Mouse (Mus musculus) stomach, embryonic 16.5 days (tissue): ENCODE results near the gene Dst. TPM values are rescaled to one million over a fixed set of nuclear protein-coding genes. Genes with fewer than 3 reads are reported as not detected.

Source experiments
- ATAC-seq: fragments of 200-750 bp; cut with Nextera tagmentation; 2 replicates; pipeline ENCODE4 v1.8.0; 2017; ENCODE audit warnings: moderate number of reproducible peaks, moderate TSS enrichment; ENCODE audit not compliant: insufficient read depth, low FRiP score
- H3K27ac ChIP-seq: fragments of 300-500 bp; sonication (generic); 2 replicates; pipeline ENCODE4 v1.5.1; 2014; ENCODE audit warnings: low read length
- H3K27me3 ChIP-seq: fragments of 300-500 bp; sonication (generic); 2 replicates; pipeline ENCODE4 v1.6.1; 2014; ENCODE audit warnings: low read length, control low read depth, mixed read lengths; ENCODE audit not compliant: control insufficient read depth, insufficient read depth
- H3K36me3 ChIP-seq: fragments of 300-500 bp; sonication (generic); 2 replicates; pipeline ENCODE4 v1.6.1; 2014; ENCODE audit warnings: low read length; ENCODE audit not compliant: control insufficient read depth, insufficient read depth
- H3K4me1 ChIP-seq: fragments of 300-500 bp; sonication (generic); 2 replicates; pipeline ENCODE4 v1.6.1; 2014; ENCODE audit warnings: low read length, control low read depth, mixed read lengths; ENCODE audit not compliant: control insufficient read depth, insufficient read depth
- H3K4me2 ChIP-seq: fragments of 300-500 bp; sonication (generic); 2 replicates; pipeline ENCODE4 v1.6.1; 2014; ENCODE audit warnings: low read depth, low read length, mixed read lengths
- H3K4me3 ChIP-seq: fragments of 300-500 bp; sonication (generic); replicated peaks from 2 replicates; pipeline ENCODE4 v1.5.1; 2014; ENCODE audit warnings: mild to moderate bottlenecking, low read length
- H3K9ac ChIP-seq: fragments of 300-500 bp; sonication (generic); 2 replicates; pipeline ENCODE4 v1.6.1; 2014; ENCODE audit warnings: low read length
- H3K9me3 ChIP-seq: fragments of 300-500 bp; sonication (generic); replicated peaks from 2 replicates; pipeline ENCODE4 v1.6.1; 2016; ENCODE audit warnings: low read length, control low read depth; ENCODE audit not compliant: control insufficient read depth
- WGBS: fragments of 180-500 bp; shearing (Covaris S2); extraction: QIAGEN DNeasy Blood & Tissue Kit; methylation state at CpG from one replicate; pipeline ENCODE4 v1.1.7; 2014; 5-methylcytosine and 5-hydroxymethylcytosine counted together
- polyA plus RNA-seq: library from polyadenylated mRNA; unstranded; fragments of >200 nt; fragmentation: Nextera tagmentation; extraction: Ambion mirVana; gene quantifications from 2 replicates; pipeline ENCODE4 v1.2.1, GENCODE M21; 2015

Dst gene
- polyA plus RNA-seq, 1 experiment from 2014 or later = 27.8 TPM

DNA sequence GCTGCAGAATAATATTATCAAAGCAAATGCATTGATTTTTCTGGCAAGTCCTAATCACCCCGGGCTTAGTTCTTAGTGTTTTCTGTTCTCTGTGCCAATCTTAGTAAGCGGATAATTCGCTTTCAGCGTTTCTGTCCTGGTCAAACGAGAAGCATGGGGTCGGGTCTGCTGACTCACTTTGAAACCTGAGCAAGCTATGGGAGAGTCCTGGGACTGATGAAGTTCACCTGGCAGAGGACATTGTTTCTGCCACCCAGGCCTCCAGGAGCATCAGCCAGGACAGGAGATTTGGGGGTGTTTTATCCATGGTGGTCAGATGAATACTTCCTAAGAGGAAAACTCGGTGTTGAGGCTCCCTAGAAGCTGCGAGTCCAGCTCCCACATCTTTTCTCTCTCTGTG, 3.6 kb downstream of the Dst start:
- Histone ChIP-seq H3K27me3 (peaks cover 21% of the 10 kb centered on the region), H3K36me3 (no peaks in the 10 kb centered on the region), H3K9me3 (no peaks in the 10 kb centered on the region), H3K9ac (no peak overlapping the region), H3K4me1 (peaks cover 7% of the 10 kb centered on the region), H3K27ac (no peak overlapping the region), H3K4me3 (no peak overlapping the region), H3K4me2 (no peak overlapping the region)
- ATAC-seq = no peak
- WGBS = 54% methylated on average over 8 of the region's 8 CpGs

DNA sequence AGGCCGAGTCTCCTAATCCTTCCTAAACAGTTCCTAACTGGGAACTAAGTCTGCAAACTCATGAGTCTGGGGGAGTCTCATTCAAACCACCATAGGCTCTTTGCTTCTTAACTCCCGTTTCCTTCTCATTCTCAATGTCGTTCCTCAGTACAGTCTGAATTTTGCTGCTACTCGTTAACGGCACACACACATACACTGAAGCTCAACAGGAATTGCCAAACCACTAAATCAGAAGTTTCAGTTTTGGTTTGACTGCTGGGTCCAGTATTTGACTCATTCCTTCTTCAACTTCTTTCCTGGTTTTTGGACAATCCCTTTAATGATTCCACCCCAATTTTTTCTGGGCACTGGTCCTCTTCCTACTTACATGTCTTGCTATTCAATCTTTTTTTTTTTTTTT, 8.5 kb downstream of the Dst start:
- H3K4me2 ChIP-seq = no peak overlapping the region
- no peaks in the 10 kb centered on the region for H3K36me3 ChIP-seq
- H3K9ac ChIP-seq = no peak overlapping the region
- no peak overlapping the region for H3K27ac ChIP-seq
- H3K27me3 ChIP-seq = no peaks in the 10 kb centered on the region
- 98% methylated on average over 5 of the region's 5 CpGs for WGBS
- H3K4me3 ChIP-seq = no peak overlapping the region
- no peaks in the 10 kb centered on the region for H3K9me3 ChIP-seq
- H3K4me1 ChIP-seq = no peaks in the 10 kb centered on the region
- no peak for ATAC-seq

DNA sequence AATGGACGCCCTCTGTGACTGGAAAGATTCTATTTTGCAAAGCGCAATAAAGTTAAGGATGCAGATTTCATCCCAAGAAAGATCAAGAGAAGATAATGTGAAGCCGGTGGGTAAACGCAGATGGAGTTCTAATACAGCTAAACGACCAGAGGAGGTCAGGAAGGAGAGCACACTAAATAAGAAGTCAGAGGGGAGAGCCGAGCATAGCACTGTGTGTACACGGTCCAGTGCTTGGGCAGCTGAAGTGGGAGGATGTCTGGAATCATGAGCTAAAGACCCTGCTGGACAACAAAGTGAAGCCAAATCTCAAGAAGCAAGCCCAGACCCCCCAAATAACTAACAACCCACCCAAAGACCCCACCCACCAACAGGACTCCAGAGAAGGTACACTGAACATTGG, 14.9 kb downstream of the Dst start:
- Histone ChIP-seq H3K4me1 (no peaks in the 10 kb centered on the region; the same call in 1 of the 2 replicates), H3K9me3 (no peaks in the 10 kb centered on the region), H3K4me3 (no peak overlapping the region), H3K27ac (no peak overlapping the region), H3K36me3 (no peaks in the 10 kb centered on the region), H3K27me3 (no peaks in the 10 kb centered on the region), H3K9ac (no peak overlapping the region), H3K4me2 (no peak overlapping the region)
- ATAC-seq = no peak
- WGBS = 70% methylated on average over 7 of the region's 7 CpGs

GRCm38 (mm10) chr1:33925283-33925682, 17.3 kb downstream of the Dst start:
- no peak for ATAC-seq
- Histone ChIP-seq H3K9ac (no peak overlapping the region), H3K27me3 (no peaks in the 10 kb centered on the region), H3K27ac (no peak overlapping the region), H3K9me3 (no peaks in the 10 kb centered on the region), H3K4me1 (no peaks in the 10 kb centered on the region; the same call in 1 of the 2 replicates), H3K36me3 (no peaks in the 10 kb centered on the region), H3K4me2 (no peak overlapping the region), H3K4me3 (no peak overlapping the region)
- WGBS = 39% methylated on average over 3 of the region's 3 CpGs

GRCm38 (mm10) chr1:33927466-33927865, 19.4 kb downstream of the Dst start:
- 88% methylated on average over 7 of the region's 7 CpGs for WGBS
- ATAC-seq = no peak

DNA sequence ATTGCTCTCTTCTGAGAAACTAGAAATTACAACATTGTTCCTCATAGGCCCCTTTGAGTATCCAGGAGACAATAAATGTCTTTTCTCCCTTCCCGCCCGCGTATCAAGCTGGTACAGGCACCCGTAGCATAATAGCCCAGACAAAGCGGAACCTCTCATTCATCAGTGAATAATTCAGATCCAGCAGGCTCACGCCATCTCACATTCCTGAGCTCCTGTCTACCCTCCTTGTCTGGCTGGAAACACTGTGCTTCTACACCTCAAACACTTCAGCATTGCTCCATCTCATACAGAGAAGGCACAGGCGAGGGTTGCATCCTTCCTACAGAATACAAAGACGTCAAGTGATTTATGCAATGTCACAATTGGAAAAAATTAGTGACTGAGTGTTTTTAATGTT, 23.8 kb downstream of the Dst start:
- H3K4me2 ChIP-seq = no peak overlapping the region
- 86% methylated on average over 8 of the region's 8 CpGs for WGBS
- no peak for ATAC-seq

More at GRCm38 (mm10) chr1:33927466-33927865, 19.4 kb downstream of the Dst start:
- Histone ChIP-seq H3K9me3 (no peaks in the 10 kb centered on the region), H3K4me3 (no peak overlapping the region), H3K36me3 (no peaks in the 10 kb centered on the region), H3K27ac (no peak overlapping the region), H3K4me1 (no peaks in the 10 kb centered on the region; the same call in 1 of the 2 replicates), H3K4me2 (no peak overlapping the region), H3K9ac (no peak overlapping the region), H3K27me3 (no peaks in the 10 kb centered on the region)

GRCm38 (mm10) chr1:33932196-33932595, 24.2 kb downstream of the Dst start:
- H3K9ac ChIP-seq = no peak overlapping the region
- no peak for ATAC-seq
- WGBS = 85% methylated on average over 3 of the region's 3 CpGs
- no peaks in the 10 kb centered on the region for H3K9me3 ChIP-seq
- H3K4me1 ChIP-seq = no peaks in the 10 kb centered on the region
- no peaks in the 10 kb centered on the region for H3K36me3 ChIP-seq
- H3K27me3 ChIP-seq = no peaks in the 10 kb centered on the region
- H3K4me2 ChIP-seq = no peak overlapping the region
- H3K4me3 ChIP-seq = no peak overlapping the region
- no peak overlapping the region for H3K27ac ChIP-seq

More for the DNA sequence above, 23.8 kb downstream of the Dst start:
- Histone ChIP-seq H3K9me3 (no peaks in the 10 kb centered on the region), H3K27ac (no peak overlapping the region), H3K27me3 (no peaks in the 10 kb centered on the region), H3K9ac (no peak overlapping the region), H3K4me3 (no peak overlapping the region), H3K36me3 (no peaks in the 10 kb centered on the region), H3K4me1 (no peaks in the 10 kb centered on the region)

DNA sequence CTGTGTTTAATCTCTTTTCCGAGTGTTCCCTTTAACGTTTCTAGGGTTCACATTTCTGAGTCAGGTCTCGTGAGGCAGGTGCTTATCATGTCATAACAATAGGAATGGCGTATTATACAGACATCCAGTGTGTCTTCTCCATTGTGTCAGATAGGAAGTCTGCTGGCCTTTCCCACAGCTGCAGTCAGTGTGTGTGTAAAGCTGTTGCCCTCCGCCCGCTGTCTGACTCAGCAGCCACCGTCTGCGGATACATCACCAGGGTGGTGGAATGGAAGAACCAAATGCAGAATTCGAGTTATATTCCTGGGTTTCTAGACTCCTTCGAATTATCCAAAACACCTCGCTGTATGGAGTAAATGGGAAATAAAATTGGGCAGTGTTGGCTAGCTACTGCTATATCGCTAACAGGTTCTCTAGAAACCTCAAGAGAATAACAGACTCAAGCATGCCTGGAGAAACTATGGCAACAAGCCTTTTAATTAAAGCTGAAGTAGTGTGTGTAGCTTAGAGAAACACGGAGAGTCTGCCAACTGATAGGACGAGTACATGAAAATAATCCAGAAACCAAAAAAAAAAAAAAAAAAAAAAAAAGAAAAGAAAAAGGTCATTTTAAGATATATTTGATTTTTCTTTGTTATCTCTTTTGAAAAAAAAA, 24.9 kb downstream of the Dst start:
- H3K9me3 ChIP-seq = no peaks in the 10 kb centered on the region

GRCm38 (mm10) chr1:33935946-33936345, 27.9 kb downstream of the Dst start:
- Histone ChIP-seq H3K27ac (no peak overlapping the region), H3K4me3 (no peak overlapping the region), H3K9me3 (no peaks in the 10 kb centered on the region), H3K27me3 (no peaks in the 10 kb centered on the region), H3K4me1 (no peaks in the 10 kb centered on the region), H3K36me3 (no peaks in the 10 kb centered on the region), H3K9ac (no peak overlapping the region), H3K4me2 (no peak overlapping the region)
- 83% methylated on average over 3 of the region's 3 CpGs for WGBS
- ATAC-seq = no peak

More for the DNA sequence above, 24.9 kb downstream of the Dst start:
- no peak overlapping the region for H3K9ac ChIP-seq
- H3K27ac ChIP-seq = no peak overlapping the region
- H3K4me1 ChIP-seq = no peaks in the 10 kb centered on the region
- H3K4me3 ChIP-seq = no peak overlapping the region
- WGBS = 81% methylated on average over 14 of the region's 14 CpGs
- H3K36me3 ChIP-seq = no peaks in the 10 kb centered on the region
- H3K27me3 ChIP-seq = no peaks in the 10 kb centered on the region
- no peak for ATAC-seq
- no peak overlapping the region for H3K4me2 ChIP-seq
